ENCODE assay signal across 24 mouse cellular contexts in the genomic region with DNA sequence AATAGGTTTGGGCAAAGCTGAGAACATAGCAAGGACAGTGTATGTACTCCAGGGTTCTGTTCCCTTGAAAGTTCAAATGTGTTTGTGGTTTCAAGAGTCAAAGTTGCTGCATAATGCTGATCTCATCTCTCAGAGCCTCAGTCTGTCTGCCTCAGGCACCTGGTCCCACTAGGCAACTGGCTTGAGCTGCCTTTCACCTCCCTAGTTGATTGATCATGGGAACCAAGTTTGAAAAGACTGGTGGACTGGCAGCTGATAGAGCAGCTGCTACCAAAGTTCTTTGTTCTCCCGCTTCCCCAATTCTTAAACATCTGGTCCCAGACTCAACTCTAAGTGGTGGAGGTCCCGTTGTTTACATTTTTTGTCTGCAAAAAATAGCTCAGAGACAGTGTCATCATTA. TPM values are rescaled to one million over a fixed set of nuclear protein-coding genes. Genes with fewer than 3 reads are reported as not detected.
DNase-seq lines count a peak whose midpoint lies in the region; ATAC-seq lines count a peak whose summit lies in the region.
"Had no signal": no experiment of that assay in that cellular context is flagged by ENCODE, and none has a peak within 500 bp of the region (broad histone marks: within the 10 kb centered on the region; RNA-seq: fewer than 3 reads in every experiment).

No protein-coding gene starts in this region.

- no peak overlapping the region for H3K4me3 ChIP-seq in hindbrain, embryonic 11.5 days (ENCODE audit: low read depth, low read length)
- H3K4me3 ChIP-seq in hindbrain, embryonic 14.5 days (replicated peaks; ENCODE audit: low read length): no peak overlapping the region
- H3K4me3 ChIP-seq in lung, embryonic 15.5 days: no peak overlapping the region
- H3K4me3 ChIP-seq: forebrain, embryonic 10.5 days; forebrain, embryonic 13.5 days; heart, embryonic 13.5 days; hindbrain, embryonic 13.5 days had no signal

- H3K27ac ChIP-seq in hindbrain, embryonic 11.5 days (ENCODE audit: low read depth, low read length): no peak overlapping the region
- H3K27ac ChIP-seq in hindbrain, embryonic 14.5 days: no peak overlapping the region
- no peak overlapping the region for H3K27ac ChIP-seq in lung, embryonic 15.5 days
- H3K27ac ChIP-seq: forebrain, embryonic 10.5 days; forebrain, embryonic 13.5 days; heart, embryonic 13.5 days; hindbrain, embryonic 13.5 days had no signal

- H3K27me3 ChIP-seq in hindbrain, embryonic 11.5 days (ENCODE audit: control insufficient read depth, insufficient read depth, low read length): no peaks in the 10 kb centered on the region
- no peaks in the 10 kb centered on the region for H3K27me3 ChIP-seq in hindbrain, embryonic 14.5 days (ENCODE audit: control insufficient read depth, insufficient read depth, low read length)
- no peaks in the 10 kb centered on the region for H3K27me3 ChIP-seq in lung, embryonic 15.5 days
- H3K27me3 ChIP-seq: forebrain, embryonic 13.5 days; hindbrain, embryonic 13.5 days had no signal

- WGBS in hindbrain, embryonic 11.5 days: 34% methylated on average over 2 of the region's 2 CpGs
- WGBS in hindbrain, embryonic 14.5 days: 46% methylated on average over 2 of the region's 2 CpGs
- 32% methylated on average over 2 of the region's 2 CpGs for WGBS in lung, embryonic 15.5 days

- H3K9ac ChIP-seq in hindbrain, embryonic 11.5 days (ENCODE audit: low read depth, low read length): no peak overlapping the region
- no peak overlapping the region for H3K9ac ChIP-seq in hindbrain, embryonic 14.5 days
- no peak overlapping the region for H3K9ac ChIP-seq in lung, embryonic 15.5 days
- H3K9ac ChIP-seq: forebrain, embryonic 13.5 days; heart, embryonic 13.5 days; hindbrain, embryonic 13.5 days had no signal

- H3K9me3 ChIP-seq in hindbrain, embryonic 11.5 days (ENCODE audit: control insufficient read depth, low read length): no peaks in the 10 kb centered on the region
- no peaks in the 10 kb centered on the region for H3K9me3 ChIP-seq in hindbrain, embryonic 14.5 days (ENCODE audit: control insufficient read depth, low read length)
- no peaks in the 10 kb centered on the region for H3K9me3 ChIP-seq in lung, embryonic 15.5 days
- H3K9me3 ChIP-seq: forebrain, embryonic 10.5 days; forebrain, embryonic 13.5 days; heart, embryonic 13.5 days; hindbrain, embryonic 13.5 days had no signal

- no peak overlapping the region for H3K4me2 ChIP-seq in hindbrain, embryonic 11.5 days (replicated peaks; ENCODE audit: low read depth, low read length)
- H3K4me2 ChIP-seq in hindbrain, embryonic 14.5 days (replicated peaks): no peak overlapping the region
- no peak overlapping the region for H3K4me2 ChIP-seq in lung, embryonic 15.5 days
- H3K4me2 ChIP-seq: forebrain, embryonic 13.5 days; heart, embryonic 13.5 days; hindbrain, embryonic 13.5 days had no signal

- peak; percentile 10 for DNase-seq in embryo, embryonic 10 days (ENCODE audit: low spot score)
- DNase-seq in embryo, embryonic 10.5 days (ENCODE audit: low spot score): no peak
- DNase-seq in hindbrain, embryonic 11.5 days (ENCODE audit: low spot score): peak; percentile 4
- no peak for DNase-seq in hindbrain, embryonic 14.5 days (ENCODE audit: low spot score)
- DNase-seq in lung, postnatal 36 days: no peak
- no peak for DNase-seq in cerebellum, adult 11 months
- DNase-seq: adrenal gland, adult 8-10 months; adrenal gland, postnatal 25 days; cerebellum, adult 18-20 months; cerebellum, adult 9-10 months; cerebellum, postnatal 14 days; gastrocnemius, postnatal 10 days; gastrocnemius, postnatal 36 days; heart, adult 18-20 months; heart, postnatal 14 days; heart, postnatal 4 days had no signal

- no peaks in the 10 kb centered on the region for H3K4me1 ChIP-seq in hindbrain, embryonic 11.5 days (replicated peaks; ENCODE audit: control insufficient read depth, insufficient read depth, low read length)
- no peaks in the 10 kb centered on the region for H3K4me1 ChIP-seq in hindbrain, embryonic 14.5 days (replicated peaks; ENCODE audit: control insufficient read depth, insufficient read depth, low read length)
- H3K4me1 ChIP-seq in lung, embryonic 15.5 days: peaks cover 15% of the 10 kb centered on the region; the same call in 1 of the 2 replicates
- H3K4me1 ChIP-seq: forebrain, embryonic 10.5 days; forebrain, embryonic 13.5 days; heart, embryonic 13.5 days; hindbrain, embryonic 13.5 days had no signal

- H3K36me3 ChIP-seq in hindbrain, embryonic 11.5 days (ENCODE audit: control insufficient read depth, insufficient read depth, low read length): no peaks in the 10 kb centered on the region
- no peaks in the 10 kb centered on the region for H3K36me3 ChIP-seq in hindbrain, embryonic 14.5 days (replicated peaks; ENCODE audit: control insufficient read depth, insufficient read depth)
- H3K36me3 ChIP-seq in lung, embryonic 15.5 days: no peaks in the 10 kb centered on the region
- H3K36me3 ChIP-seq: forebrain, embryonic 10.5 days; heart, embryonic 13.5 days; hindbrain, embryonic 13.5 days had no signal

- ATAC-seq in hindbrain, embryonic 11.5 days (ENCODE audit: low FRiP score): peak; percentile 68
- no peak for ATAC-seq in hindbrain, embryonic 14.5 days (ENCODE audit: low FRiP score)
- peak; percentile 42; the same call in 1 of the 2 replicates for ATAC-seq in lung, embryonic 15.5 days (ENCODE audit: borderline replicate concordance, extremely low read depth, low FRiP score, low TSS enrichment)
- ATAC-seq in common myeloid progenitor, adult 5-6 weeks (replicated peaks; ENCODE audit: low read depth, poor library complexity, severe bottlenecking): 0 out of 2 replicates have a peak, but pooled peaks have one; percentile 31
- ATAC-seq: activated CD4-positive, CD25-positive, alpha-beta regulatory T cell, adult 4 months; forebrain, embryonic 13.5 days; forebrain, embryonic 16.5 days had no signal

RNA-seq across cellular contexts. Expression of gene Adcy2, which starts 56.6 kb away (rescaled TPM):
- polyA plus RNA-seq in hindbrain, embryonic 11.5 days (2014; fragmentation: Nextera tagmentation; extraction: Ambion mirVana): 2.9 and 3.3 TPM in 2 replicates
- polyA plus RNA-seq in hindbrain, embryonic 14.5 days (2014; fragmentation: Nextera tagmentation; extraction: Ambion mirVana): 15.7 and 16.7 TPM in 2 replicates
- 20.6 and 22.2 TPM in 2 replicates for polyA plus RNA-seq in lung, embryonic 15.5 days (2015; fragmentation: Nextera tagmentation; extraction: Ambion mirVana)
- total RNA-seq in common myeloid progenitor, adult 5-6 weeks (2017): not detected in 2 replicates
- polyA plus RNA-seq: activated CD4-positive, CD25-positive, alpha-beta regulatory T cell, adult 4 months had no signal

Comparison
In these comparisons a context has a peak if more than half of its experiments do, and no peak if none do; other contexts are left out.
1. DNase-seq: peak in embryo, embryonic 10 days (single experiment) and hindbrain, embryonic 11.5 days (single experiment); none in embryo, embryonic 10.5 days (single experiment), hindbrain, embryonic 14.5 days (single experiment), lung, postnatal 36 days (single experiment) and cerebellum, adult 11 months (single experiment).